Mouse (Mus musculus) G1E-ER4 (cell line): ENCODE data around the gene Nif3l1. TPM values are rescaled to one million over a fixed set of nuclear protein-coding genes. Genes with fewer than 3 reads are reported as not detected.

Source experiments
- GATA1 ChIP-seq: IDR thresholded peaks from one replicate; pipeline ENCODE4 v1.8.0; 2012; ENCODE audit warnings: low read length, inconsistent platforms
- polyA plus RNA-seq: library from polyadenylated mRNA; stranded (reverse); fragments of >175 nt; gene quantifications from 2 replicates; pipeline ENCODE4 v1.2.3, GENCODE M21; 2012

The Nif3l1 gene
- polyA plus RNA-seq, 1 experiment: 2.7 TPM

- TF ChIP-seq GATA1: no peak
Observed at GRCm38 (mm10) chr1:58498758-58499157, 53.8 kb downstream of the Nif3l1 start.

GRCm38 (mm10) chr1:58503134-58503533 is 58.2 kb downstream of the Nif3l1 start:
- TF ChIP-seq GATA1: peak; percentile 12

GRCm38 (mm10) chr1:58503793-58504370 is 58.9 kb downstream of the Nif3l1 start:
- no peak for TF ChIP-seq GATA1

GRCm38 (mm10) chr1:58504577-58505254 is 59.8 kb downstream of the Nif3l1 start, which contains the start of gene Orc2:
Gene Orc2, minus strand, starts transcription at chr1:58505109.
- TF ChIP-seq GATA1: no peak

- TF ChIP-seq GATA1: no peak
Observed at GRCm38 (mm10) chr1:58507249-58507648, 62.3 kb downstream of the Nif3l1 start.

Other genes with a start within 250 kb of the Nif3l1 start
- 0.05 and 0.43 TPM in 2 replicates for gene Aox4, start 234.8 kb upstream of the Nif3l1 start, polyA plus RNA-seq
- 0.36 and 0.42 TPM in 2 replicates for gene Aox2, start 166.8 kb upstream of the Nif3l1 start, polyA plus RNA-seq
- 15.6 and 22.9 TPM in 2 replicates for gene Bzw1, start 52.3 kb upstream of the Nif3l1 start, polyA plus RNA-seq
- 1.8 and 3.2 TPM in 2 replicates for gene Clk1, start 21.1 kb upstream of the Nif3l1 start, polyA plus RNA-seq
- 8.2 and 11.2 TPM in 2 replicates for gene Ppil3, start 335 bp downstream of the Nif3l1 start, polyA plus RNA-seq
- gene Orc2, start 60.0 kb downstream of the Nif3l1 start, polyA plus RNA-seq: 35.5 and 54.7 TPM in 2 replicates
- 7.8 and 8.6 TPM in 2 replicates for gene Fam126b, start 141.2 kb downstream of the Nif3l1 start, polyA plus RNA-seq
- 2.1 and 4.1 TPM in 2 replicates for gene Ndufb3, start 141.2 kb downstream of the Nif3l1 start, polyA plus RNA-seq